Mouse (Mus musculus) myocyte (in vitro differentiated cells): ENCODE measurements at regions not wholly inside any gene's neighbourhood (a gene's known extent, or its start where the extent isn't known, plus 50 kb on each side); places are given as distances from the start of the nearest gene placed in this dataset.

Source experiments
- H3K27me3 ChIP-seq: one replicate; pipeline ENCODE4 v1.6.1; 2011; ENCODE audit not compliant: control insufficient read depth, insufficient read depth, insufficient read length
- H3K36me3 ChIP-seq: one replicate; pipeline ENCODE4 v1.6.1; 2011; ENCODE audit not compliant: control insufficient read depth, insufficient read depth
- H3K4me2 ChIP-seq: one replicate; pipeline ENCODE4 v1.6.1; 2011; ENCODE audit warnings: low read depth, control low read depth
- H3K4me3 ChIP-seq: one replicate; pipeline ENCODE4 v1.5.1; 2011; ENCODE audit warnings: mild to moderate bottlenecking, control low read depth, moderate library complexity
- H3K79me2 ChIP-seq: one replicate; pipeline ENCODE4 v1.6.1; 2011; ENCODE audit not compliant: control insufficient read depth, insufficient read depth
- H3ac ChIP-seq: one replicate; pipeline ENCODE4 v1.6.1; 2011; ENCODE audit not compliant: control insufficient read depth, insufficient read length
- CEBPB ChIP-seq: IDR thresholded peaks from 2 replicates; pipeline ENCODE4 v1.6.1; 2011; ENCODE audit warnings: mild to moderate bottlenecking, moderate library complexity; ENCODE audit not compliant: poor library complexity, insufficient read depth, severe bottlenecking
- E2F4 ChIP-seq: IDR thresholded peaks from one replicate; pipeline ENCODE4 v1.6.1; 2011; ENCODE audit warnings: mild to moderate bottlenecking, control low read depth, moderate library complexity; ENCODE audit not compliant: insufficient read depth
- MAX ChIP-seq: IDR thresholded peaks from one replicate; pipeline ENCODE4 v1.6.1; 2011; ENCODE audit warnings: low read depth, mild to moderate bottlenecking, control low read depth
- MYOD1 ChIP-seq, 3 experiments: IDR thresholded peaks; one replicate each; pipeline ENCODE4 v1.6.1; 2011; ENCODE audit warnings: control low read depth in 2 of 3, low read depth in 2 of 3, mild to moderate bottlenecking in 2 of 3, moderate library complexity in 1 of 3; ENCODE audit not compliant: insufficient read length in 2 of 3, control insufficient read depth in 1 of 3
- MYOG ChIP-seq, 3 experiments: IDR thresholded peaks; one replicate each; pipeline ENCODE4 v1.6.1; 2011; ENCODE audit warnings: control low read depth in 2 of 3, low read depth in 2 of 3, mild to moderate bottlenecking in 2 of 3; ENCODE audit not compliant: insufficient read length in 2 of 3, control insufficient read depth in 1 of 3, insufficient read depth in 1 of 3
- POLR2A ChIP-seq: IDR thresholded peaks from one replicate; pipeline ENCODE4 v1.6.1; 2011; ENCODE audit warnings: low read depth, mild to moderate bottlenecking, control low read depth, moderate library complexity; ENCODE audit not compliant: insufficient read length
- POLR2AphosphoS2 ChIP-seq: IDR thresholded peaks from one replicate; pipeline ENCODE4 v1.6.1; 2011; ENCODE audit warnings: low read depth, control low read depth; ENCODE audit not compliant: insufficient read length
- REST ChIP-seq: IDR thresholded peaks from one replicate; pipeline ENCODE4 v1.6.1; 2011; ENCODE audit warnings: mild to moderate bottlenecking, control low read depth, moderate library complexity; ENCODE audit not compliant: insufficient read depth, insufficient read length
- SRF ChIP-seq: IDR thresholded peaks from one replicate; pipeline ENCODE4 v1.6.1; 2011; ENCODE audit warnings: low read depth; ENCODE audit not compliant: control insufficient read depth, insufficient read length
- TCF12 ChIP-seq: IDR thresholded peaks from one replicate; pipeline ENCODE4 v1.6.1; 2011; ENCODE audit warnings: mild to moderate bottlenecking, control low read depth; ENCODE audit not compliant: poor library complexity, insufficient read depth, severe bottlenecking
- TCF3 ChIP-seq: IDR thresholded peaks from one replicate; pipeline ENCODE4 v1.6.1; 2011; ENCODE audit warnings: low read depth, control low read depth; ENCODE audit not compliant: insufficient read length
- USF1 ChIP-seq: IDR thresholded peaks from one replicate; pipeline ENCODE4 v1.6.1; 2011; ENCODE audit warnings: low read depth, mild to moderate bottlenecking, control low read depth, moderate library complexity

DNA sequence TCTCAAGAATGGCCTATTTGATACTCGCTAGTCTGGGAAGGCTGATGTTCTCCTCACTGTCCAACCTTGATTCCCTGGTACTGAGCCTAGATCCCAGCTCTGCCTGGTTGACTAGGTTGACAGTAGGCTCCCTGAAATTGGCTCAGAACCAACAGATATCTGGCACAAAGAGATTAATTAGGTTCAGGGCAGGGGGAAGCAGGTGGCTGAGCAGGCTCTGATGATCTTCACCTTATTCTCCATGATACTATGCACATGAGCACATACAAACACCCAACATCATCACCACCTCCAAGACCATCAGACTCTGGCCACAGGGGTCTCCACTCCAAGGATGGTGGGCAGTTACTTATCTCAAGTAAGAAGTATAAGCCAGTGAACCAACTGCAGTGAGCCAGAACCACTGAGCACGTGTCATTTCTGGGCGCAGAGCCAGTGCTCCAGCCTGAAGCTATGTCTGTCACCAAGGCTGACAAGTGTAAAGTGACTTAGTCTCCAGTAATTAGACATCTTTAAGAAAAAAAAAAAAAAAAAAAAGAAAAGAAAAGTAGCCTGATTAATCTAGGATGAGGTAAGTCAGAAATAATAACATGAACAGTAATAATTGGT is 86.4 kb downstream of the Cxcl12 start:
- Histone ChIP-seq H3K79me2 (no peaks in the 10 kb centered on the region), H3K36me3 (no peaks in the 10 kb centered on the region), H3K27me3 (no peaks in the 10 kb centered on the region), H3K4me2 (no peak overlapping the region), H3K4me3 (no peak overlapping the region), H3ac (no peak overlapping the region)
- no peak for TF ChIP-seq SRF
- no peak for TF ChIP-seq TCF3
- TF ChIP-seq POLR2AphosphoS2 = no peak
- no peak for TF ChIP-seq MYOG (IDR thresholded peaks at IDR 0.05; ENCODE audit: control insufficient read depth in 1 of 3, insufficient read depth in 1 of 3, insufficient read length in 2 of 3, low read depth in 2 of 3)
- TF ChIP-seq MYOD1 (IDR thresholded peaks at IDR 0.05; ENCODE audit: control insufficient read depth in 1 of 3, insufficient read length in 2 of 3, low read depth in 2 of 3) = no peak
- no peak for TF ChIP-seq MAX
- no peak for TF ChIP-seq POLR2A
- no peak for TF ChIP-seq CEBPB
- TF ChIP-seq E2F4 = no peak
- TF ChIP-seq TCF12 = no peak
- TF ChIP-seq USF1 = no peak
- no peak for TF ChIP-seq REST

- no peak for TF ChIP-seq TCF3
- no peak for TF ChIP-seq MAX
- TF ChIP-seq CEBPB = no peak
- no peak for TF ChIP-seq POLR2A
- no peak for TF ChIP-seq MYOD1 (IDR thresholded peaks at IDR 0.05; ENCODE audit: control insufficient read depth in 1 of 3, insufficient read length in 2 of 3, low read depth in 2 of 3)
- no peak for TF ChIP-seq MYOG (IDR thresholded peaks at IDR 0.05; ENCODE audit: control insufficient read depth in 1 of 3, insufficient read depth in 1 of 3, insufficient read length in 2 of 3, low read depth in 2 of 3)
- no peak for TF ChIP-seq REST
- no peak for TF ChIP-seq POLR2AphosphoS2
- no peak for TF ChIP-seq SRF
- no peak for TF ChIP-seq TCF12
- no peak for TF ChIP-seq E2F4
- no peak for TF ChIP-seq USF1
- no peak overlapping the region for H3K4me3 ChIP-seq
- no peak overlapping the region for H3K4me2 ChIP-seq
- H3K36me3 ChIP-seq = no peaks in the 10 kb centered on the region
- H3K79me2 ChIP-seq = no peaks in the 10 kb centered on the region
- H3K27me3 ChIP-seq = no peaks in the 10 kb centered on the region
- no peak overlapping the region for H3ac ChIP-seq
These were observed 87.2 kb downstream of the Cxcl12 start for GRCm38 (mm10) chr6:117255399-117256098.

DNA sequence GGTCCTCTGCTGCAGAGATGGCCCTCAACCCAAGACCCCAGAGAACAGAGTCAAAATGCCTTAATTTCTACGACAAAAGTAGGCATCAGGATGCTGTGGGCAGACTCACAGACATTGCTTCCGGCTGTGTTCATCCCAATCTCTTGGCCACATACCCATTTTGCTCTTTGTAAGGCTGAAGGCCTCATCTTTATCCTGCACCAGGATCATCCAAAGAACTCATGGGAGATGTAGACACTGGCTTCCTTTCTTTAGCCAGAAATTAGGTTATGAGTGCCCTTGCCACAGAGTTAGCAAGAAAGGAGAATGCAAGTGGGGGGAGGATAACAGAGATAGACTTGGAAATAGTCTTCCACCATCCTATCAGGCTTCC is 87.8 kb downstream of the Cxcl12 start:
- no peaks in the 10 kb centered on the region for H3K36me3 ChIP-seq
- no peaks in the 10 kb centered on the region for H3K79me2 ChIP-seq
- H3ac ChIP-seq = no peak overlapping the region
- H3K27me3 ChIP-seq = no peaks in the 10 kb centered on the region
- TF ChIP-seq POLR2A = no peak
- TF ChIP-seq POLR2AphosphoS2 = no peak
- TF ChIP-seq TCF3 = no peak
- TF ChIP-seq TCF12 = no peak
- no peak for TF ChIP-seq REST
- no peak for TF ChIP-seq MYOD1 (IDR thresholded peaks at IDR 0.05; ENCODE audit: control insufficient read depth in 1 of 3, insufficient read length in 2 of 3, low read depth in 2 of 3)
- TF ChIP-seq E2F4 = no peak
- no peak for TF ChIP-seq MYOG (IDR thresholded peaks at IDR 0.05; ENCODE audit: control insufficient read depth in 1 of 3, insufficient read depth in 1 of 3, insufficient read length in 2 of 3, low read depth in 2 of 3)
- TF ChIP-seq MAX = no peak
- TF ChIP-seq CEBPB = no peak
- no peak for TF ChIP-seq SRF
- TF ChIP-seq USF1 = no peak
- H3K4me2 ChIP-seq = no peak overlapping the region
- H3K4me3 ChIP-seq = no peak overlapping the region

DNA sequence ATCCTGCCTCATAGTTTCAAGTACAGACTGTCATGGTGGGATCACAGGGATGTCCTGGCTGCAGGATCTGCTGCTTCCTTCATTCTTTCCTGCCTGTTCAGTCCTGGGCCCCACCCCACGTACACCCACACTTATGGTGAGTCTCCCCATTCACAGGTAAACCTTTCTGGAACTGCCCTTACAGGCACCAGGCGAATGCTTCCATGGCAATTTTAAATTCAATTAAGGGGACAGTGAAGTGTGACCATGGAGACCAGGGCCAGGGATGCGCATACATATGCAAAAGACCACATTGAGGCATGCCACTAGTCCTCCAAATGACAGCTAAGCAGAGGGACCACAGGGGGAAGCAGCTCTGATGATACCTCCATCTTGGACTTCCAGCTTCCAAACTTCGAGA is 89.3 kb downstream of the Cxcl12 start:
- Histone ChIP-seq H3ac (no peak overlapping the region), H3K36me3 (no peaks in the 10 kb centered on the region), H3K79me2 (no peaks in the 10 kb centered on the region), H3K4me2 (no peak overlapping the region), H3K27me3 (no peaks in the 10 kb centered on the region), H3K4me3 (no peak overlapping the region)
- no peak for TF ChIP-seq POLR2AphosphoS2
- TF ChIP-seq SRF = no peak
- TF ChIP-seq REST = no peak
- TF ChIP-seq TCF12 = no peak
- TF ChIP-seq MYOG (IDR thresholded peaks at IDR 0.05; ENCODE audit: control insufficient read depth in 1 of 3, insufficient read depth in 1 of 3, insufficient read length in 2 of 3, low read depth in 2 of 3) = no peak
- no peak for TF ChIP-seq CEBPB
- no peak for TF ChIP-seq POLR2A
- TF ChIP-seq TCF3 = no peak
- TF ChIP-seq MYOD1 (IDR thresholded peaks at IDR 0.05; ENCODE audit: control insufficient read depth in 1 of 3, insufficient read length in 2 of 3, low read depth in 2 of 3) = no peak
- no peak for TF ChIP-seq E2F4
- TF ChIP-seq MAX = no peak
- TF ChIP-seq USF1 = no peak

GRCm38 (mm10) chr6:117267906-117268305 is 99.6 kb downstream of the Cxcl12 start:
- TF ChIP-seq MYOG (IDR thresholded peaks at IDR 0.05; ENCODE audit: control insufficient read depth in 1 of 3, insufficient read depth in 1 of 3, insufficient read length in 2 of 3, low read depth in 2 of 3) (no peak), MYOD1 (IDR thresholded peaks at IDR 0.05; ENCODE audit: control insufficient read depth in 1 of 3, insufficient read length in 2 of 3, low read depth in 2 of 3) (no peak), POLR2AphosphoS2 (no peak), POLR2A (no peak), CEBPB (no peak), USF1 (no peak), REST (no peak), SRF (no peak), TCF12 (no peak), TCF3 (no peak), E2F4 (no peak), MAX (no peak)
- no peaks in the 10 kb centered on the region for H3K27me3 ChIP-seq
- no peak overlapping the region for H3ac ChIP-seq
- H3K4me2 ChIP-seq = peak overlapping the region; percentile 18
- H3K4me3 ChIP-seq = no peak overlapping the region
- H3K36me3 ChIP-seq = no peaks in the 10 kb centered on the region
- H3K79me2 ChIP-seq = no peaks in the 10 kb centered on the region
